7 mouse cellular contexts compared by ENCODE assay signal in genomic region chr19:38836438-38837170, GRCm38 (mm10). TPM values are rescaled to one million over a fixed set of nuclear protein-coding genes. Genes with fewer than 3 reads are reported as not detected.
DNase-seq lines count a peak whose midpoint lies in the region; ATAC-seq lines count a peak whose summit lies in the region.

Tbc1d12 (plus strand) TSS chr19:38836579.

- peak within 1 kb of the TSS; percentile 89 for H3K9ac ChIP-seq in intestine, embryonic 15.5 days

- H3K9me3 ChIP-seq in intestine, embryonic 15.5 days, result no peaks in the 10 kb centered on the region
- no peaks in the 10 kb centered on the region; the same call in 1 of the 2 replicates for H3K9me3 ChIP-seq in midbrain, embryonic 10.5 days (replicated peaks)

- H3K27me3 ChIP-seq in intestine, embryonic 15.5 days (replicated peaks), result no peaks in the 10 kb centered on the region
- H3K27me3 ChIP-seq in midbrain, embryonic 10.5 days (ENCODE audit: low read depth, poor library complexity, severe bottlenecking), result no peaks in the 10 kb centered on the region

- peak within 1 kb of the TSS; percentile 85 for H3K4me3 ChIP-seq in intestine, embryonic 15.5 days (replicated peaks)
- H3K4me3 ChIP-seq in midbrain, embryonic 10.5 days, result peak within 1 kb of the TSS; percentile 80

- DNase-seq in adrenal gland, adult 18-20 months (ENCODE audit: low spot score in 2 of 2), result peak; percentile 88 to 92
- peak; percentile 95 for DNase-seq in embryo, embryonic 11 days
- peak; percentile 92 for DNase-seq in gastrocnemius, postnatal 25 days
- peak; percentile 88 for DNase-seq in left cerebral cortex, postnatal 25 days (ENCODE audit: low spot score in 2 of 2)
- DNase-seq in midbrain, embryonic 10.5 days (ENCODE audit: low spot score), result peak; percentile 88
- DNase-seq in right cerebral cortex, postnatal 4 days, result peak; percentile 91

- under 1% methylated on average over 98 of the region's 101 CpGs for WGBS in intestine, embryonic 15.5 days
- under 1% methylated on average over 98 of the region's 101 CpGs for whole genome bisulfite sequencing in midbrain, embryonic 10.5 days

- intact Hi-C loops in left cerebral cortex, postnatal 25 days (cut with DNase I), result loop anchor here (1.0 kb wide), 1 partner anchor 17 kb away; the partner anchor contains the start of gene Noc3l

- H3K36me3 ChIP-seq in intestine, embryonic 15.5 days, result no peaks in the 10 kb centered on the region
- H3K36me3 ChIP-seq in midbrain, embryonic 10.5 days, result peaks cover 3% of the 10 kb centered on the region; the same call in 1 of the 2 replicates

- peak within 1 kb of the TSS; percentile 87 for H3K27ac ChIP-seq in intestine, embryonic 15.5 days
- peak within 1 kb of the TSS; percentile 90 for H3K27ac ChIP-seq in midbrain, embryonic 10.5 days (replicated peaks)

- H3K4me1 ChIP-seq in intestine, embryonic 15.5 days (replicated peaks), result 0 out of 2 replicates have a peak, but pooled peaks cover 2% of the 10 kb centered on the region
- H3K4me1 ChIP-seq in midbrain, embryonic 10.5 days, result peaks cover 6% of the 10 kb centered on the region

- peak within 1 kb of the TSS; percentile 82 for H3K4me2 ChIP-seq in intestine, embryonic 15.5 days (replicated peaks)

- peak; percentile 96 for ATAC-seq in intestine, embryonic 15.5 days

RNA-seq across cellular contexts. Expression of gene Tbc1d12, which starts in this region (rescaled TPM):
- total RNA-seq in adrenal gland, adult 18-20 months (2021), result 10 to 100 TPM; 10.1 to 10.5 TPM
- 1 to 10 TPM; 2.8 to 3.5 TPM for total RNA-seq in gastrocnemius, postnatal 25 days (2021)
- polyA plus RNA-seq in intestine, embryonic 15.5 days (2015; fragmentation: Nextera tagmentation; extraction: Ambion mirVana), result 1.6 and 1.9 TPM in 2 replicates
- total RNA-seq in left cerebral cortex, postnatal 25 days (2021), result 10 to 100 TPM; 11.4 to 12.8 TPM
- 2.1 and 2.2 TPM in 2 replicates for polyA plus RNA-seq in midbrain, embryonic 10.5 days (2016; fragmentation: Nextera tagmentation; extraction: Ambion mirVana)

Comparison
In these comparisons a context has a peak if more than half of its experiments do, and no peak if none do; other contexts are left out.
1. Peak in every context shown above with its lines: DNase-seq, ATAC-seq, H3K4me3 ChIP-seq and H3K27ac ChIP-seq.